Mouse (Mus musculus) liver, embryonic 16.5 days (tissue): ENCODE results near the gene Ptprn2. TPM values are rescaled to one million over a fixed set of nuclear protein-coding genes. Genes with fewer than 3 reads are reported as not detected.

Source experiments
- ATAC-seq: fragments of 200-750 bp; cut with Nextera tagmentation; 2 replicates; pipeline ENCODE4 v1.8.0; 2017; ENCODE audit warnings: low read depth, mild to moderate bottlenecking, moderate number of reproducible peaks, moderate library complexity
- H3K27ac ChIP-seq: fragments of 300-500 bp; sonication (generic); 2 replicates; pipeline ENCODE4 v1.5.1; 2014; ENCODE audit warnings: mild to moderate bottlenecking, low read length
- H3K27me3 ChIP-seq: fragments of 300-500 bp; sonication (generic); 2 replicates; pipeline ENCODE4 v1.6.1; 2014; ENCODE audit warnings: low read depth, low read length, mixed read lengths; ENCODE audit not compliant: control insufficient read depth, insufficient read depth
- H3K36me3 ChIP-seq: fragments of 300-500 bp; sonication (generic); 2 replicates; pipeline ENCODE4 v1.6.1; 2014; ENCODE audit warnings: mild to moderate bottlenecking; ENCODE audit not compliant: control insufficient read depth, insufficient read depth
- H3K4me1 ChIP-seq: fragments of 300-500 bp; sonication (generic); 2 replicates; pipeline ENCODE4 v1.6.1; 2014; ENCODE audit warnings: low read depth, low read length, mixed read lengths; ENCODE audit not compliant: control insufficient read depth
- H3K4me2 ChIP-seq: fragments of 300-500 bp; sonication (generic); 2 replicates; pipeline ENCODE4 v1.6.1; 2014; ENCODE audit warnings: low read depth, low read length, mixed read lengths
- H3K4me3 ChIP-seq: fragments of 300-500 bp; sonication (generic); 2 replicates; pipeline ENCODE4 v1.5.1; 2014; ENCODE audit warnings: low read depth, mild to moderate bottlenecking, low read length
- H3K9ac ChIP-seq: fragments of 300-500 bp; sonication (generic); 2 replicates; pipeline ENCODE4 v1.6.1; 2014; ENCODE audit warnings: low read depth, low read length
- H3K9me3 ChIP-seq: fragments of 300-500 bp; sonication (generic); replicated peaks from 2 replicates; pipeline ENCODE4 v1.6.1; 2016; ENCODE audit warnings: low read length; ENCODE audit not compliant: control insufficient read depth
- WGBS: fragments of 180-500 bp; shearing (Covaris S2); extraction: QIAGEN DNeasy Blood & Tissue Kit; methylation state at CpG from one replicate; pipeline ENCODE4 v1.1.7; 2014; ENCODE audit not compliant: insufficient replicate concordance; 5-methylcytosine and 5-hydroxymethylcytosine counted together
- polyA plus RNA-seq: library from polyadenylated mRNA; unstranded; fragments of >200 nt; fragmentation: Nextera tagmentation; extraction: Ambion mirVana; gene quantifications from 2 replicates; pipeline ENCODE4 v1.2.1, GENCODE M21; 2015

Gene Ptprn2
- polyA plus RNA-seq, 1 experiment from 2014 or later: 0.07 TPM

DNA sequence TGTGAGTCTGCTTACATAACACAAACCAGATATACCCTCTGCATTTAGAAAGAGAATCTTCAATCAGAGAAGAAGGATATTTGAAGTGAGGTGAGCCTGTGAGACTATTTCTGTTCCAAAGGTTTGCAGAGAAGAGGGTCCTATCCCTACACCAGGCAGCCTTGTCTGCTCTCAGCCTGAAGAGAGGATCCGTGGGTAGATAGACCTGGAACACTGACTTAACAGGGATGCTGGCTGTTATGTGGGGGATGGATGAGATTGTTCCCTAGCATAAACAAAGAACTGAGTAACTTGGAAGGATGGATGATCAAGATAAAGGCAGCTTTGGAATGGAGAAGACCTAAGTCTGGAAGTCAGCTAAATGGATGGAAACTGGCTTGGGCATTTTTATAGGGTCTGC lies 294.9 kb downstream of the Ptprn2 start:
- Histone ChIP-seq H3K27ac (no peak overlapping the region), H3K36me3 (no peaks in the 10 kb centered on the region), H3K4me3 (no peak overlapping the region), H3K9me3 (no peaks in the 10 kb centered on the region), H3K4me2 (no peak overlapping the region), H3K9ac (no peak overlapping the region), H3K4me1 (no peaks in the 10 kb centered on the region), H3K27me3 (no peaks in the 10 kb centered on the region)
- WGBS: 49% methylated on average over 1 of the region's 1 CpGs
- no peak for ATAC-seq

- ATAC-seq: no peak
- no peak overlapping the region for H3K4me3 ChIP-seq
- H3K27ac ChIP-seq: no peak overlapping the region
- H3K27me3 ChIP-seq: no peaks in the 10 kb centered on the region
- H3K9me3 ChIP-seq: no peaks in the 10 kb centered on the region
- no peak overlapping the region for H3K4me2 ChIP-seq
- H3K36me3 ChIP-seq: no peaks in the 10 kb centered on the region
- H3K9ac ChIP-seq: no peak overlapping the region
- no peaks in the 10 kb centered on the region for H3K4me1 ChIP-seq
- WGBS: 62% methylated on average over 3 of the region's 3 CpGs
Observed at GRCm38 (mm10) chr12:116785731-116786130, 300.2 kb downstream of the Ptprn2 start.

DNA sequence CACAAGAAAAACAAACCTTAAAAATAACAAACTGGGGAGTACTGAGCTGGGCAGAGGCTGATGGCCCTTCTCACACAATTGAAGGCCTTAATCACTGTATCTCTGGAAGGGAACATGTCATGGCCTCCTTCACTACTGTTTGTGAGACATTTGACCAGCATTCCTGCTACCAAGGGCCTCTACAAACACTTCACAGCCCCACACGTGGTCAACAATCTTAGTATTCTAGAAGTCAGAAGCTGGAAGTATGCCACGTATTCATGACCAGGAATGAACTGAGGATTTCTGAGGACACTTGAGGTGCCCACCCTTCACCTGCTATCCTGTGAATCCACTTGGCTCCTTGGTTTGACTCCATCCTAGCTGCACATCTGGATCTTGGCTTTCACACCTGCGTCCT lies 302.8 kb downstream of the Ptprn2 start:
- Histone ChIP-seq H3K27ac (no peak overlapping the region), H3K4me2 (no peak overlapping the region), H3K4me1 (no peaks in the 10 kb centered on the region), H3K9ac (no peak overlapping the region), H3K4me3 (no peak overlapping the region), H3K9me3 (no peaks in the 10 kb centered on the region), H3K36me3 (no peaks in the 10 kb centered on the region), H3K27me3 (no peaks in the 10 kb centered on the region)
- WGBS: 55% methylated on average over 3 of the region's 3 CpGs
- ATAC-seq: no peak

- Histone ChIP-seq H3K9ac (no peak overlapping the region), H3K4me2 (no peak overlapping the region), H3K9me3 (no peaks in the 10 kb centered on the region), H3K4me1 (no peaks in the 10 kb centered on the region), H3K36me3 (no peaks in the 10 kb centered on the region), H3K4me3 (no peak overlapping the region), H3K27ac (no peak overlapping the region), H3K27me3 (no peaks in the 10 kb centered on the region)
- ATAC-seq: no peak
- WGBS: 60% methylated on average over 5 of the region's 5 CpGs
Observed at GRCm38 (mm10) chr12:116803331-116803730, 317.8 kb downstream of the Ptprn2 start.

GRCm38 (mm10) chr12:116804712-116805111 lies 319.2 kb downstream of the Ptprn2 start:
- Histone ChIP-seq H3K9ac (no peak overlapping the region), H3K27me3 (no peaks in the 10 kb centered on the region), H3K36me3 (no peaks in the 10 kb centered on the region), H3K9me3 (no peaks in the 10 kb centered on the region), H3K27ac (no peak overlapping the region), H3K4me2 (no peak overlapping the region), H3K4me3 (no peak overlapping the region), H3K4me1 (no peaks in the 10 kb centered on the region)
- WGBS: 29% methylated on average over 2 of the region's 2 CpGs
- no peak for ATAC-seq

GRCm38 (mm10) chr12:116805129-116805809 lies 319.7 kb downstream of the Ptprn2 start:
- Histone ChIP-seq H3K9me3 (no peaks in the 10 kb centered on the region), H3K27me3 (no peaks in the 10 kb centered on the region), H3K4me1 (no peaks in the 10 kb centered on the region), H3K36me3 (no peaks in the 10 kb centered on the region), H3K27ac (no peak overlapping the region), H3K4me2 (no peak overlapping the region), H3K4me3 (no peak overlapping the region), H3K9ac (no peak overlapping the region)
- ATAC-seq: no peak
- 34% methylated on average over 2 of the region's 2 CpGs for WGBS

DNA sequence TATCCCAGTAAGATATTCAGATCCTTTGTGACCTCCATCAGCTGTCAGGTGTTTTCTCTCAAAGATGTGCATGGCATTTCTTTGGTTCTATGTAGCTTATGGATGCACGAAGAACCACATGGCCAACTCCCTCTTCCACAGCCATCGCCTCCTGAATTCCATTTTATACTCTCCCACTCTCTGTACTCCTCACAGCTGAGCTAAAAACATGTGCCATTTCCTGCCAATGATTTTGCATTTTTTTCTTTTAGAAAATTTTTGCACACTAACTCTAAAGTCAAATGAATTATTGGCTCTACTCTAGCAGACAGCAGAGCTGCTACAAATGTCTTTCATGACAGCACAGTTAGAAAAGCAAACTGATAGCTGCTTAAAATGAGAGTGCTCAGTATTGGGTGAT lies 320.6 kb downstream of the Ptprn2 start:
- Histone ChIP-seq H3K9me3 (no peaks in the 10 kb centered on the region), H3K27ac (no peak overlapping the region), H3K27me3 (no peaks in the 10 kb centered on the region), H3K4me1 (no peaks in the 10 kb centered on the region), H3K36me3 (no peaks in the 10 kb centered on the region), H3K9ac (no peak overlapping the region), H3K4me3 (no peak overlapping the region), H3K4me2 (no peak overlapping the region)
- 59% methylated on average over 2 of the region's 2 CpGs for WGBS
- ATAC-seq: no peak

GRCm38 (mm10) chr12:116813012-116813411 lies 327.5 kb downstream of the Ptprn2 start:
- H3K4me2 ChIP-seq: no peak overlapping the region
- H3K36me3 ChIP-seq: no peaks in the 10 kb centered on the region
- H3K4me3 ChIP-seq: no peak overlapping the region
- no peaks in the 10 kb centered on the region for H3K27me3 ChIP-seq
- WGBS: 68% methylated on average over 5 of the region's 5 CpGs
- no peaks in the 10 kb centered on the region for H3K9me3 ChIP-seq
- H3K27ac ChIP-seq: no peak overlapping the region
- no peaks in the 10 kb centered on the region for H3K4me1 ChIP-seq
- ATAC-seq: no peak
- H3K9ac ChIP-seq: no peak overlapping the region

GRCm38 (mm10) chr12:116819836-116820235 lies 334.3 kb downstream of the Ptprn2 start:
- H3K4me2 ChIP-seq: no peak overlapping the region
- no peaks in the 10 kb centered on the region for H3K36me3 ChIP-seq
- no peak overlapping the region for H3K4me3 ChIP-seq
- no peak for ATAC-seq
- H3K27me3 ChIP-seq: no peaks in the 10 kb centered on the region
- WGBS: 44% methylated on average over 2 of the region's 2 CpGs
- H3K27ac ChIP-seq: no peak overlapping the region
- no peak overlapping the region for H3K9ac ChIP-seq
- no peaks in the 10 kb centered on the region for H3K9me3 ChIP-seq
- no peaks in the 10 kb centered on the region for H3K4me1 ChIP-seq
